Mouse (Mus musculus) lung, embryonic 14.5 days (tissue): ENCODE measurements at regions not wholly inside any gene's neighbourhood (a gene's known extent, or its start where the extent isn't known, plus 50 kb on each side); places are given as distances from the start of the nearest gene placed in this dataset.
"Not testable (repeated sequence)": the region's sequence is repeated elsewhere in the genome, so short reads cannot be mapped to it uniquely, and the experiment has no call there.

Experiments used
- ATAC-seq: fragments of 200-750 bp; cut with Nextera tagmentation; 2 replicates; pipeline ENCODE4 v1.8.0; 2017; ENCODE audit warnings: mild to moderate bottlenecking, moderate TSS enrichment, moderate library complexity; ENCODE audit not compliant: insufficient read depth
- DNase-seq: peaks from one replicate; pipeline ENCODE4 v3.0.0-alpha.2; 2015
- H3K27ac ChIP-seq: fragments of 300-500 bp; sonication (generic); 2 replicates; pipeline ENCODE4 v1.5.1; 2014; ENCODE audit warnings: low read depth, mild to moderate bottlenecking, moderate library complexity
- H3K27me3 ChIP-seq: fragments of 300-500 bp; sonication (generic); 2 replicates; pipeline ENCODE4 v1.6.1; 2014; ENCODE audit warnings: low read length, control low read depth; ENCODE audit not compliant: insufficient read depth
- H3K36me3 ChIP-seq: fragments of 300-500 bp; sonication (generic); 2 replicates; pipeline ENCODE4 v1.6.1; 2014; ENCODE audit warnings: control low read depth; ENCODE audit not compliant: insufficient read depth
- H3K4me1 ChIP-seq: fragments of 300-500 bp; sonication (generic); 2 replicates; pipeline ENCODE4 v1.6.1; 2014; ENCODE audit warnings: antibody characterized with exemption, control low read depth; ENCODE audit not compliant: insufficient read depth
- H3K4me2 ChIP-seq: fragments of 300-500 bp; sonication (generic); 2 replicates; pipeline ENCODE4 v1.6.1; 2014; ENCODE audit warnings: mild to moderate bottlenecking
- H3K4me3 ChIP-seq: fragments of 300-500 bp; sonication (generic); 2 replicates; pipeline ENCODE4 v1.5.1; 2014; ENCODE audit warnings: low read depth, low read length
- H3K9ac ChIP-seq: fragments of 300-500 bp; sonication (generic); 2 replicates; pipeline ENCODE4 v1.6.1; 2014
- H3K9me3 ChIP-seq: fragments of 300-500 bp; sonication (generic); 2 replicates; pipeline ENCODE4 v1.6.1; 2016; ENCODE audit warnings: low read depth, low read length, control low read depth
- CTCF ChIP-seq: IDR thresholded peaks from 2 replicates; pipeline ENCODE4 v1.5.1; 2016; ENCODE audit warnings: antibody characterized with exemption, low read depth
- WGBS: fragments of 180-500 bp; shearing (Covaris S2); extraction: QIAGEN DNeasy Blood & Tissue Kit; methylation state at CpG from one replicate; pipeline ENCODE4 v1.1.7; 2014; 5-methylcytosine and 5-hydroxymethylcytosine counted together

- WGBS, result 61% methylated on average over 1 of the region's 1 CpGs
- H3K27me3 ChIP-seq, result no peaks in the 10 kb centered on the region
- H3K4me3 ChIP-seq, result no peak overlapping the region
- no peak overlapping the region for H3K9ac ChIP-seq
- H3K4me2 ChIP-seq, result no peak overlapping the region
- H3K36me3 ChIP-seq, result no peaks in the 10 kb centered on the region
- TF ChIP-seq CTCF, result no peak
- H3K27ac ChIP-seq, result no peak overlapping the region
- no peaks in the 10 kb centered on the region for H3K9me3 ChIP-seq
- H3K4me1 ChIP-seq, result no peaks in the 10 kb centered on the region
- DNase-seq (no peak), ATAC-seq (no peak)
Measured at GRCm38 (mm10) chr12:115121259-115121658, 926.3 kb upstream of the Zfp386 start.

- Histone ChIP-seq H3K9ac (no peak overlapping the region), H3K4me3 (no peak overlapping the region), H3K9me3 (no peaks in the 10 kb centered on the region; the same call in 1 of the 2 replicates), H3K36me3 (no peaks in the 10 kb centered on the region), H3K4me2 (no peak overlapping the region), H3K27me3 (no peaks in the 10 kb centered on the region), H3K4me1 (no peaks in the 10 kb centered on the region), H3K27ac (no peak overlapping the region)
- TF ChIP-seq CTCF, result no peak
- DNase-seq (no peak), ATAC-seq (no peak)
Measured at GRCm38 (mm10) chr12:115121899-115122298, 925.6 kb upstream of the Zfp386 start.

- H3K9me3 ChIP-seq, H3K36me3 ChIP-seq, H3K4me2 ChIP-seq, H3K9ac ChIP-seq, H3K4me3 ChIP-seq, H3K27me3 ChIP-seq, ATAC-seq, DNase-seq, H3K4me1 ChIP-seq, H3K27ac ChIP-seq: not testable (repeated sequence)
- 51% methylated on average over 4 of the region's 6 CpGs for WGBS
Measured at GRCm38 (mm10) chr12:115132930-115133329, 914.6 kb upstream of the Zfp386 start.

- DNase-seq, H3K4me2 ChIP-seq, H3K36me3 ChIP-seq, H3K9me3 ChIP-seq, H3K9ac ChIP-seq, H3K4me1 ChIP-seq, H3K27ac ChIP-seq, H3K4me3 ChIP-seq, H3K27me3 ChIP-seq, ATAC-seq: not testable (repeated sequence)
- WGBS, result no CpG with 5 or more reads among the region's 1 CpGs
Measured at GRCm38 (mm10) chr12:115145407-115145806, 902.1 kb upstream of the Zfp386 start.

- ATAC-seq, H3K4me1 ChIP-seq, H3K4me2 ChIP-seq, H3K9me3 ChIP-seq, H3K27me3 ChIP-seq, DNase-seq, H3K36me3 ChIP-seq, H3K27ac ChIP-seq, H3K4me3 ChIP-seq, H3K9ac ChIP-seq: not testable (repeated sequence)
- 77% methylated on average over 2 of the region's 2 CpGs for WGBS
Measured at GRCm38 (mm10) chr12:115146471-115146870, 901.1 kb upstream of the Zfp386 start.

- WGBS, result 43% methylated on average over 1 of the region's 1 CpGs
- H3K9ac ChIP-seq, H3K36me3 ChIP-seq, DNase-seq, ATAC-seq, H3K9me3 ChIP-seq, H3K4me3 ChIP-seq, H3K4me2 ChIP-seq, H3K27ac ChIP-seq, H3K27me3 ChIP-seq, H3K4me1 ChIP-seq: not testable (repeated sequence)
Measured at GRCm38 (mm10) chr12:115151967-115152366, 895.6 kb upstream of the Zfp386 start.

GRCm38 (mm10) chr12:115158231-115158630 lies 889.3 kb upstream of the Zfp386 start:
- not testable (repeated sequence) for ATAC-seq, H3K27me3 ChIP-seq, H3K4me1 ChIP-seq, H3K9ac ChIP-seq, H3K4me3 ChIP-seq, H3K36me3 ChIP-seq, H3K9me3 ChIP-seq, DNase-seq, H3K27ac ChIP-seq, H3K4me2 ChIP-seq
- WGBS, result 61% methylated on average over 2 of the region's 2 CpGs

- not testable (repeated sequence) for H3K9me3 ChIP-seq, H3K36me3 ChIP-seq, H3K27me3 ChIP-seq, H3K4me3 ChIP-seq, H3K4me2 ChIP-seq, ATAC-seq, H3K27ac ChIP-seq, H3K9ac ChIP-seq, H3K4me1 ChIP-seq, DNase-seq
- 56% methylated on average over 1 of the region's 2 CpGs for WGBS
Measured at GRCm38 (mm10) chr12:115158717-115159232, 888.7 kb upstream of the Zfp386 start.

GRCm38 (mm10) chr12:115165499-115165898 lies 882.0 kb upstream of the Zfp386 start:
- not testable (repeated sequence) for H3K27me3 ChIP-seq, H3K4me3 ChIP-seq, H3K9me3 ChIP-seq, H3K27ac ChIP-seq, DNase-seq, H3K9ac ChIP-seq, H3K4me2 ChIP-seq, H3K36me3 ChIP-seq, ATAC-seq, H3K4me1 ChIP-seq
- WGBS, result 31% methylated on average over 2 of the region's 2 CpGs

- WGBS, result 80% methylated on average over 1 of the region's 1 CpGs
- not testable (repeated sequence) for H3K27ac ChIP-seq, H3K9me3 ChIP-seq, H3K27me3 ChIP-seq, DNase-seq, H3K9ac ChIP-seq, H3K4me1 ChIP-seq, H3K36me3 ChIP-seq, ATAC-seq, H3K4me2 ChIP-seq, H3K4me3 ChIP-seq
Measured at GRCm38 (mm10) chr12:115166006-115166405, 881.5 kb upstream of the Zfp386 start.
